Mouse (Mus musculus) limb, embryonic 14.5 days (tissue): Measurements from ENCODE around the gene Vps13d. TPM values are rescaled to one million over a fixed set of nuclear protein-coding genes. Genes with fewer than 3 reads are reported as not detected.

Source experiments
- ATAC-seq: fragments of 200-750 bp; cut with Nextera tagmentation; 2 replicates; pipeline ENCODE4 v1.8.0; 2017; ENCODE audit warnings: low read depth, moderate number of reproducible peaks, moderate TSS enrichment; ENCODE audit not compliant: low FRiP score
- DNase-seq: peaks from one replicate; pipeline ENCODE4 v3.0.0-alpha.2; 2015; ENCODE audit warnings: low spot score
- H3K27ac ChIP-seq: fragments of 300-500 bp; sonication (generic); replicated peaks from 2 replicates; pipeline ENCODE4 v1.5.1; 2014; ENCODE audit warnings: low read depth, mild to moderate bottlenecking, low read length, moderate library complexity, mixed read lengths
- H3K27me3 ChIP-seq: fragments of 300-500 bp; sonication (generic); 2 replicates; pipeline ENCODE4 v1.6.1; 2014; ENCODE audit warnings: low read length, mixed read lengths; ENCODE audit not compliant: control insufficient read depth, insufficient read depth
- H3K36me3 ChIP-seq: fragments of 300-500 bp; sonication (generic); 2 replicates; pipeline ENCODE4 v1.6.1; 2014; ENCODE audit warnings: mild to moderate bottlenecking, low read length, moderate library complexity, mixed read lengths; ENCODE audit not compliant: control insufficient read depth, insufficient read depth
- H3K4me1 ChIP-seq: fragments of 300-500 bp; sonication (generic); 2 replicates; pipeline ENCODE4 v1.6.1; 2014; ENCODE audit warnings: antibody characterized with exemption, low read length, mixed read lengths; ENCODE audit not compliant: control insufficient read depth, insufficient read depth
- H3K4me2 ChIP-seq: fragments of 300-500 bp; sonication (generic); replicated peaks from 2 replicates; pipeline ENCODE4 v1.6.1; 2014; ENCODE audit warnings: low read depth, mild to moderate bottlenecking, low read length, moderate library complexity; ENCODE audit not compliant: severe bottlenecking
- H3K4me3 ChIP-seq: fragments of 300-500 bp; sonication (generic); replicated peaks from 2 replicates; pipeline ENCODE4 v1.5.1; 2014; ENCODE audit warnings: low read length
- H3K9ac ChIP-seq: fragments of 300-500 bp; sonication (generic); 2 replicates; pipeline ENCODE4 v1.6.1; 2014; ENCODE audit warnings: mild to moderate bottlenecking, low read depth, low read length, moderate library complexity; ENCODE audit not compliant: severe bottlenecking
- H3K9me3 ChIP-seq: fragments of 300-500 bp; sonication (generic); 2 replicates; pipeline ENCODE4 v1.6.1; 2016; ENCODE audit warnings: low read length; ENCODE audit not compliant: control insufficient read depth
- POLR2A ChIP-seq: fragments of 200-500 bp; IDR thresholded peaks from 2 replicates; pipeline ENCODE4 v1.8.0; 2012; ENCODE audit warnings: inconsistent platforms, mild to moderate bottlenecking, moderate library complexity, borderline replicate concordance; ENCODE audit not compliant: insufficient read depth, insufficient read length; ENCODE audit errors: extremely low read depth
- WGBS: fragments of 180-500 bp; shearing (Covaris S2); extraction: QIAGEN DNeasy Blood & Tissue Kit; methylation state at CpG from one replicate; pipeline ENCODE4 v1.1.7; 2014; 5-methylcytosine and 5-hydroxymethylcytosine counted together
- polyA plus RNA-seq, 2 experiments: library from polyadenylated mRNA; depleted of rRNA in 1 of 2; stranded (reverse) in 1 of 2; unstranded in 1 of 2; fragments of >200 nt; fragmentation: Nextera tagmentation in 1 of 2; extraction: Ambion mirVana in 1 of 2; gene quantifications; 2 replicates each; pipeline versions ENCODE4 v1.2.1 to v1.2.3; 2012 to 2014

Gene Vps13d
- polyA plus RNA-seq, 2 experiments = 16.8 to 26.3 TPM

GRCm38 (mm10) chr4:145193991-145194511 lies 754 bp downstream of the Vps13d start:
- 0% methylated on average over 10 of the region's 10 CpGs for WGBS
- ATAC-seq = peak; percentile 38
- peaks cover 14% of the 10 kb centered on the region; the same call in 1 of the 2 replicates for H3K36me3 ChIP-seq
- TF ChIP-seq POLR2A = no peak
- H3K27ac ChIP-seq = peak overlapping the region; percentile 74
- H3K4me3 ChIP-seq = peak overlapping the region; percentile 95
- DNase-seq = peak; percentile 72
- peaks cover 15% of the 10 kb centered on the region for H3K4me1 ChIP-seq
- H3K9ac ChIP-seq = peak overlapping the region; percentile 87
- H3K27me3 ChIP-seq = no peaks in the 10 kb centered on the region
- H3K9me3 ChIP-seq = no peaks in the 10 kb centered on the region
- peak overlapping the region; percentile 75 for H3K4me2 ChIP-seq

- H3K27ac ChIP-seq = no peak overlapping the region; the same call in 1 of the 2 replicates
- peaks cover 15% of the 10 kb centered on the region for H3K4me1 ChIP-seq
- no peaks in the 10 kb centered on the region for H3K27me3 ChIP-seq
- H3K9me3 ChIP-seq = no peaks in the 10 kb centered on the region
- WGBS = 16% methylated on average over 3 of the region's 3 CpGs
- H3K4me3 ChIP-seq = peak overlapping the region; percentile 95
- peak overlapping the region; percentile 87 for H3K9ac ChIP-seq
- TF ChIP-seq POLR2A = no peak
- DNase-seq (no peak), ATAC-seq (no peak)
- H3K36me3 ChIP-seq = peaks cover 20% of the 10 kb centered on the region; the same call in 1 of the 2 replicates
- H3K4me2 ChIP-seq = peak overlapping the region; percentile 75
Measured at GRCm38 (mm10) chr4:145193406-145193805, 1.4 kb downstream of the Vps13d start.

GRCm38 (mm10) chr4:145192686-145193085 lies 2.1 kb downstream of the Vps13d start:
- H3K4me3 ChIP-seq = no peak overlapping the region
- no peaks in the 10 kb centered on the region for H3K9me3 ChIP-seq
- no peaks in the 10 kb centered on the region for H3K27me3 ChIP-seq
- no peak for ATAC-seq
- H3K4me2 ChIP-seq = no peak overlapping the region
- TF ChIP-seq POLR2A = no peak
- peaks cover 21% of the 10 kb centered on the region for H3K36me3 ChIP-seq
- H3K4me1 ChIP-seq = peaks cover 15% of the 10 kb centered on the region
- no peak for DNase-seq
- no peak overlapping the region for H3K27ac ChIP-seq
- H3K9ac ChIP-seq = no peak overlapping the region

- Histone ChIP-seq H3K4me2 (no peak overlapping the region), H3K4me1 (peaks cover 8% of the 10 kb centered on the region), H3K36me3 (peaks cover 52% of the 10 kb centered on the region), H3K27me3 (no peaks in the 10 kb centered on the region), H3K9me3 (no peaks in the 10 kb centered on the region), H3K4me3 (no peak overlapping the region), H3K9ac (no peak overlapping the region), H3K27ac (no peak overlapping the region)
- ATAC-seq = no peak
- no peak for DNase-seq
- no peak for TF ChIP-seq POLR2A
Measured at GRCm38 (mm10) chr4:145188561-145188960, 6.2 kb downstream of the Vps13d start.

- 89% methylated on average over 2 of the region's 2 CpGs for WGBS
- H3K4me2 ChIP-seq = no peak overlapping the region
- peaks cover 52% of the 10 kb centered on the region for H3K36me3 ChIP-seq
- no peak overlapping the region for H3K4me3 ChIP-seq
- DNase-seq (no peak), ATAC-seq (no peak)
- no peak overlapping the region for H3K27ac ChIP-seq
- no peaks in the 10 kb centered on the region for H3K9me3 ChIP-seq
- no peaks in the 10 kb centered on the region for H3K27me3 ChIP-seq
- no peak overlapping the region for H3K9ac ChIP-seq
- TF ChIP-seq POLR2A = no peak
- H3K4me1 ChIP-seq = no peaks in the 10 kb centered on the region; the same call in 1 of the 2 replicates
Measured at GRCm38 (mm10) chr4:145187619-145188018, 7.2 kb downstream of the Vps13d start.
